Mouse (Mus musculus): Measurements from ENCODE around the gene Ski. TPM values are rescaled to one million over a fixed set of nuclear protein-coding genes. Genes with fewer than 3 reads are reported as not detected.
A peak's percentile ranks its signal among the peaks of the same experiment; 100 is the strongest.

Ski gene
- total and polyA plus RNA-seq, 3 experiments, result 34.9 to 56.8 (median 56.7) TPM

GRCm38 (mm10) chr4:155176210-155176609 lies 46.2 kb downstream of the Ski start:
- no peak overlapping the region for H3K4me3 ChIP-seq
- H3K27me3 ChIP-seq (ENCODE audit: control insufficient read depth, insufficient read depth, low read length), result no peaks in the 10 kb centered on the region
- H3K36me3 ChIP-seq (ENCODE audit: control insufficient read depth, insufficient read depth, low read length), result peaks cover 12% of the 10 kb centered on the region
- H3K4me1 ChIP-seq (ENCODE audit: control insufficient read depth, insufficient read depth, low read length), result peaks cover 63% of the 10 kb centered on the region
- intact Hi-C loops (cut with DNase I), result loop anchor here (5.0 kb wide), 1 partner anchor 34 kb away; no protein-coding TSS in a partner anchor
- H3K27ac ChIP-seq, result peak overlapping the region; percentile 74
- TF ChIP-seq CTCF (IDR thresholded peaks at IDR 0.05) (no peak), POLR2A (IDR thresholded peaks at IDR 0.05; ENCODE audit: insufficient read depth, low read depth, low read length) (no peak), EP300 (IDR thresholded peaks at IDR 0.05; ENCODE audit: insufficient read depth, low read depth, low read length) (no peak)
- no peak for DNase-seq
- WGBS, result 25% methylated on average over 3 of the region's 3 CpGs
- H3K79me2 ChIP-seq (replicated peaks; ENCODE audit: control insufficient read depth, insufficient read depth, low read length), result peaks cover 4% of the 10 kb centered on the region
- no peak overlapping the region for H3K9ac ChIP-seq (ENCODE audit: low read depth, low read length)

- H3K79me2 ChIP-seq (replicated peaks; ENCODE audit: control insufficient read depth, insufficient read depth, low read length), result peaks cover 8% of the 10 kb centered on the region
- H3K36me3 ChIP-seq (ENCODE audit: control insufficient read depth, insufficient read depth, low read length), result peaks cover 12% of the 10 kb centered on the region
- DNase-seq, result no peak
- TF ChIP-seq POLR2A (IDR thresholded peaks at IDR 0.05; ENCODE audit: insufficient read depth, low read depth, low read length), result no peak
- TF ChIP-seq CTCF (IDR thresholded peaks at IDR 0.05), result no peak
- TF ChIP-seq EP300 (IDR thresholded peaks at IDR 0.05; ENCODE audit: insufficient read depth, low read depth, low read length), result no peak
- intact Hi-C loops (cut with DNase I), result loop anchor here (2.0 kb wide), 1 partner anchor 23 kb away; no protein-coding TSS in a partner anchor
- no peaks in the 10 kb centered on the region for H3K27me3 ChIP-seq (ENCODE audit: control insufficient read depth, insufficient read depth, low read length)
- H3K9ac ChIP-seq (ENCODE audit: low read depth, low read length), result peak overlapping the region; percentile 19; the same call in 1 of the 2 replicates
- peak overlapping the region; percentile 84 for H3K27ac ChIP-seq
- WGBS, result 30% methylated on average over 17 of the region's 17 CpGs
- H3K4me3 ChIP-seq, result no peak overlapping the region
- H3K4me1 ChIP-seq (ENCODE audit: control insufficient read depth, insufficient read depth, low read length), result peaks cover 66% of the 10 kb centered on the region
Observed at GRCm38 (mm10) chr4:155173822-155174785, 48.3 kb downstream of the Ski start.

- DNase-seq, result peak; percentile 89 to 93
- peak overlapping the region; percentile 19; the same call in 1 of the 2 replicates for H3K9ac ChIP-seq (ENCODE audit: low read depth, low read length)
- peaks cover 8% of the 10 kb centered on the region for H3K79me2 ChIP-seq (replicated peaks; ENCODE audit: control insufficient read depth, insufficient read depth, low read length)
- H3K27ac ChIP-seq, result peak overlapping the region; percentile 84
- TF ChIP-seq EP300 (IDR thresholded peaks at IDR 0.05; ENCODE audit: insufficient read depth, low read depth, low read length) (peak; percentile 91), CTCF (IDR thresholded peaks at IDR 0.05) (no peak), POLR2A (IDR thresholded peaks at IDR 0.05; ENCODE audit: insufficient read depth, low read depth, low read length) (0 out of 2 replicates have a peak, but pooled peaks have one; percentile 23)
- intact Hi-C loops (cut with DNase I), result loop anchor here (2.0 kb wide), 1 partner anchor 22 kb away; no protein-coding TSS in a partner anchor
- peaks cover 12% of the 10 kb centered on the region for H3K36me3 ChIP-seq (ENCODE audit: control insufficient read depth, insufficient read depth, low read length)
- no peak overlapping the region for H3K4me3 ChIP-seq
- WGBS, result 21% methylated on average over 21 of the region's 21 CpGs
- peaks cover 65% of the 10 kb centered on the region for H3K4me1 ChIP-seq (ENCODE audit: control insufficient read depth, insufficient read depth, low read length)
- H3K27me3 ChIP-seq (ENCODE audit: control insufficient read depth, insufficient read depth, low read length), result no peaks in the 10 kb centered on the region
Observed at GRCm38 (mm10) chr4:155172909-155173821, 49.2 kb downstream of the Ski start.

GRCm38 (mm10) chr4:155171961-155172533 lies 50.3 kb downstream of the Ski start:
- Histone ChIP-seq H3K36me3 (ENCODE audit: control insufficient read depth, insufficient read depth, low read length) (peaks cover 5% of the 10 kb centered on the region), H3K9ac (ENCODE audit: low read depth, low read length) (no peak overlapping the region), H3K4me1 (ENCODE audit: control insufficient read depth, insufficient read depth, low read length) (peaks cover 59% of the 10 kb centered on the region), H3K27ac (peak overlapping the region; percentile 57), H3K27me3 (ENCODE audit: control insufficient read depth, insufficient read depth, low read length) (no peaks in the 10 kb centered on the region), H3K4me3 (no peak overlapping the region), H3K79me2 (replicated peaks; ENCODE audit: control insufficient read depth, insufficient read depth, low read length) (peaks cover 12% of the 10 kb centered on the region)
- no peak for DNase-seq
- no peak for TF ChIP-seq CTCF (IDR thresholded peaks at IDR 0.05)
- TF ChIP-seq EP300 (IDR thresholded peaks at IDR 0.05; ENCODE audit: insufficient read depth, low read depth, low read length), result no peak
- TF ChIP-seq POLR2A (IDR thresholded peaks at IDR 0.05; ENCODE audit: insufficient read depth, low read depth, low read length), result no peak
- 73% methylated on average over 5 of the region's 5 CpGs for WGBS
- intact Hi-C loops (cut with DNase I), result loop anchor here (2.0 kb wide), 1 partner anchor 21 kb away; no protein-coding TSS in a partner anchor

GRCm38 (mm10) chr4:155170614-155171212 lies 51.7 kb downstream of the Ski start:
- DNase-seq, result no peak
- Histone ChIP-seq H3K4me3 (no peak overlapping the region), H3K9ac (ENCODE audit: low read depth, low read length) (no peak overlapping the region), H3K27me3 (ENCODE audit: control insufficient read depth, insufficient read depth, low read length) (no peaks in the 10 kb centered on the region), H3K79me2 (replicated peaks; ENCODE audit: control insufficient read depth, insufficient read depth, low read length) (peaks cover 12% of the 10 kb centered on the region), H3K36me3 (ENCODE audit: control insufficient read depth, insufficient read depth, low read length) (peaks cover 3% of the 10 kb centered on the region), H3K4me1 (ENCODE audit: control insufficient read depth, insufficient read depth, low read length) (peaks cover 59% of the 10 kb centered on the region), H3K27ac (peak overlapping the region; percentile 57)
- TF ChIP-seq EP300 (IDR thresholded peaks at IDR 0.05; ENCODE audit: insufficient read depth, low read depth, low read length) (no peak), CTCF (IDR thresholded peaks at IDR 0.05) (no peak), POLR2A (IDR thresholded peaks at IDR 0.05; ENCODE audit: insufficient read depth, low read depth, low read length) (no peak)
- intact Hi-C loops (cut with DNase I), result no loop called here
- WGBS, result 40% methylated on average over 8 of the region's 8 CpGs

All from heart, adult 2 months (tissue).